Mouse (Mus musculus): ENCODE measurements around the gene Rnf183. TPM values are rescaled to one million over a fixed set of nuclear protein-coding genes. Genes with fewer than 3 reads are reported as not detected.

Rnf183 gene
- polyA plus RNA-seq (2014; fragmentation: Illumina TruSeq; extraction: RNeasy Lipid Tissue Mini Kit (QIAGEN cat#74804); ENCODE audit: low read depth, low replicate concordance): not detected

GRCm38 (mm10) chr4:62435081-62435480 is at the start of gene Rnf183:
Gene Rnf183 (minus strand): TSS chr4:62435252.

GRCm38 (mm10) chr4:62479937-62480708 is 45.1 kb upstream of the Rnf183 start, which contains the start of gene Bspry:
Gene Bspry (plus strand): TSS chr4:62480053.

GRCm38 (mm10) chr4:62470598-62471051 is 35.6 kb upstream of the Rnf183 start, which contains the start of gene Wdr31:
Gene Wdr31 (minus strand): TSS chr4:62470896.

DNA sequence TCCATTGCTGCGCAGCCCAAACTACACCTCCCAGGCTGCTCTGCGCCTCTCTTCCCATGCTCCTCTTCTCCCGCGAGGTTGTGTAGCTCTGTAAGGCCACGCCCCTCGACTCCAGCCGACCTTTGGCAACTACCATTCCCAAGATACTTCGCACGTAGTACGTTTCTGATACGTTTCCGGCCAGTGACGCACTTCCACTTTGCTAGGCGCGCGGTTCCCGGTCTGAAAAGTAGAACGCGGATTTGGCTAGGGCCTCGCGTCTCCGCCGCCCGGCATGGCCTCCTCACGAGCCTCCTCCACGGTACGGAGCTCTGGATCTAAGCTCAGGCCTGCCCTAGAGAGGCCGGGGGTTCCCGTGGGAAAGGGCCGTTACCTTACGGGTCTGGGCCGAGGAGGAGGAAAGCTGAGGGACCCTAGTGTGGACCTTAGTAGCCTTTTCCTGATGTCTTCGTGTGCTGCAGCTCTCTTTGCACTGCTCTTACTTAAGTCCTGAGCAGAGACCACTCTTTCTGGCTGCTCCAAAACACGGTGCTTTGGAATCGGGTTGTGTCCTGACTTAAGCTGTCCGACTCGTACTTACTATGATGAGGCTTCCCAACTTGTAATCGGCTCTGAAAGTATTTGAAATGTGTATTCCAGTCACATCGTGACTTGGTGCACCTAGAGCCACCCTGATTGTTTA is 26.3 kb downstream of the Rnf183 start, which contains the start of the genes Cdc26 and Prpf4:
Gene Cdc26, minus strand, starts transcription at position 42 of the 682 bp plus-strand sequence.
Gene Prpf4, plus strand, starts transcription at position 197 of the 682 bp plus-strand sequence.

Other genes starting within 250 kb of the Rnf183 start
- 1.0 TPM for gene Zfp37, start 204.2 kb downstream of the Rnf183 start, polyA plus RNA-seq (2014; fragmentation: Illumina TruSeq; extraction: RNeasy Lipid Tissue Mini Kit (QIAGEN cat#74804); ENCODE audit: low read depth, low replicate concordance)
- gene Slc31a2, start 172.7 kb downstream of the Rnf183 start, polyA plus RNA-seq (2014; fragmentation: Illumina TruSeq; extraction: RNeasy Lipid Tissue Mini Kit (QIAGEN cat#74804); ENCODE audit: low read depth, low replicate concordance): 5.2 TPM
- gene Fkbp15, start 74.7 kb downstream of the Rnf183 start, polyA plus RNA-seq (2014; fragmentation: Illumina TruSeq; extraction: RNeasy Lipid Tissue Mini Kit (QIAGEN cat#74804); ENCODE audit: low read depth, low replicate concordance): 9.8 TPM
- gene Slc31a1, start 74.5 kb downstream of the Rnf183 start, polyA plus RNA-seq (2014; fragmentation: Illumina TruSeq; extraction: RNeasy Lipid Tissue Mini Kit (QIAGEN cat#74804); ENCODE audit: low read depth, low replicate concordance): 252 TPM
- gene Cdc26, start 26.6 kb downstream of the Rnf183 start, polyA plus RNA-seq (2014; fragmentation: Illumina TruSeq; extraction: RNeasy Lipid Tissue Mini Kit (QIAGEN cat#74804); ENCODE audit: low read depth, low replicate concordance): 49.1 TPM
- 4.4 TPM for gene Prpf4, start 26.5 kb downstream of the Rnf183 start, polyA plus RNA-seq (2014; fragmentation: Illumina TruSeq; extraction: RNeasy Lipid Tissue Mini Kit (QIAGEN cat#74804); ENCODE audit: low read depth, low replicate concordance)
- not detected for gene Wdr31, start 35.6 kb upstream of the Rnf183 start, polyA plus RNA-seq (2014; fragmentation: Illumina TruSeq; extraction: RNeasy Lipid Tissue Mini Kit (QIAGEN cat#74804); ENCODE audit: low read depth, low replicate concordance)
- gene Bspry, start 44.8 kb upstream of the Rnf183 start, polyA plus RNA-seq (2014; fragmentation: Illumina TruSeq; extraction: RNeasy Lipid Tissue Mini Kit (QIAGEN cat#74804); ENCODE audit: low read depth, low replicate concordance): not detected
- gene Hdhd3, start 68.2 kb upstream of the Rnf183 start, polyA plus RNA-seq (2014; fragmentation: Illumina TruSeq; extraction: RNeasy Lipid Tissue Mini Kit (QIAGEN cat#74804); ENCODE audit: low read depth, low replicate concordance): 1.1 TPM
- gene Alad, start 84.7 kb upstream of the Rnf183 start, polyA plus RNA-seq (2014; fragmentation: Illumina TruSeq; extraction: RNeasy Lipid Tissue Mini Kit (QIAGEN cat#74804); ENCODE audit: low read depth, low replicate concordance): 7.0 TPM
- gene Pole3, start 89.8 kb upstream of the Rnf183 start, polyA plus RNA-seq (2014; fragmentation: Illumina TruSeq; extraction: RNeasy Lipid Tissue Mini Kit (QIAGEN cat#74804); ENCODE audit: low read depth, low replicate concordance): 19.5 TPM
- not detected for gene 4933430I17Rik, start 90.1 kb upstream of the Rnf183 start, polyA plus RNA-seq (2014; fragmentation: Illumina TruSeq; extraction: RNeasy Lipid Tissue Mini Kit (QIAGEN cat#74804); ENCODE audit: low read depth, low replicate concordance)
- gene Rgs3, start 124.6 kb upstream of the Rnf183 start, polyA plus RNA-seq (2014; fragmentation: Illumina TruSeq; extraction: RNeasy Lipid Tissue Mini Kit (QIAGEN cat#74804); ENCODE audit: low read depth, low replicate concordance): 3.4 TPM